ENCODE assay signal across 23 mouse cellular contexts in the genomic region with DNA sequence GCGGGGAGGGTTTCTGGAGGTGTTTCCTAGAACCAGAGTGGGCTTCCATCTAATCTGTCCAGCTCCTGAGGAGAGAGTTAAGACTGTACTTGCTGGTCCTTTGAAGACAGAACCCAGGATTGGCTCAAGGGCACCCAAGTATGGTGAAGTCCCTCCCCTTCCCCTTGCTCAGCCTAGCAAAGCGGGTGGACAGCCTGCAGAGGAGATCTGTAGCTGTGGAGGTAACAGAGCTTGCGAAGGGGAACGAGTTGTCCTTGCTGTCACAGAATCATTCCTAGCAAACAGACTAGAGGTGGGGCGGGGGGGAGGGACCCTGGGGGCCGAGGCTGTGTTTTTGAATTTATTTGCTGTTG. TPM values are rescaled to one million over a fixed set of nuclear protein-coding genes. Genes with fewer than 3 reads are reported as not detected.
DNase-seq lines count a peak whose midpoint lies in the region; ATAC-seq and TF ChIP-seq lines count a peak whose summit lies in the region.
"Had no signal": no experiment of that assay in that cellular context is flagged by ENCODE, and none has a peak within 500 bp of the region (broad histone marks: within the 10 kb centered on the region; RNA-seq: fewer than 3 reads in every experiment).

No protein-coding gene starts in this region.

- no peak for TF ChIP-seq EP300 in liver, postnatal 0 days (IDR thresholded peaks at IDR 0.05; ENCODE audit: low read depth)

- no peaks in the 10 kb centered on the region for H3K27me3 ChIP-seq in liver, embryonic 15.5 days
- no peaks in the 10 kb centered on the region for H3K27me3 ChIP-seq in liver, postnatal 0 days (ENCODE audit: insufficient read depth, low read length)
- no peaks in the 10 kb centered on the region; the same call in 1 of the 2 replicates for H3K27me3 ChIP-seq in thymus, adult 2 months (ENCODE audit: control insufficient read depth, insufficient read depth, low read length)

- no peak overlapping the region for H3K27ac ChIP-seq in liver, embryonic 15.5 days (replicated peaks)
- H3K27ac ChIP-seq in liver, postnatal 0 days (ENCODE audit: low read depth): no peak overlapping the region
- H3K27ac ChIP-seq in bone marrow macrophage, adult 2 months (ENCODE audit: insufficient read depth, low read depth, low read length): peak overlapping the region; percentile 91
- no peak overlapping the region for H3K27ac ChIP-seq in thymus, adult 2 months (ENCODE audit: control insufficient read depth, insufficient read depth, low read length)
- H3K27ac ChIP-seq: embryonic facial prominence, embryonic 12.5 days; forebrain, embryonic 12.5 days; heart, adult 2 months; heart, embryonic 15.5 days had no signal

- no peaks in the 10 kb centered on the region for H3K9me3 ChIP-seq in liver, embryonic 15.5 days (replicated peaks)
- no peaks in the 10 kb centered on the region for H3K9me3 ChIP-seq in liver, postnatal 0 days (ENCODE audit: low read length)
- H3K9me3 ChIP-seq: embryonic facial prominence, embryonic 12.5 days; forebrain, embryonic 12.5 days; G1E; heart, embryonic 15.5 days had no signal

- no peak overlapping the region for H3K9ac ChIP-seq in liver, embryonic 15.5 days
- H3K9ac ChIP-seq in liver, postnatal 0 days (replicated peaks): no peak overlapping the region; the same call in 1 of the 2 replicates
- H3K9ac ChIP-seq: embryonic facial prominence, embryonic 12.5 days; forebrain, embryonic 12.5 days; forebrain, postnatal 0 days; heart, embryonic 15.5 days had no signal

- no peak overlapping the region for H3K4me3 ChIP-seq in liver, embryonic 15.5 days (replicated peaks)
- no peak overlapping the region for H3K4me3 ChIP-seq in liver, postnatal 0 days (ENCODE audit: low read depth, low read length)
- peak overlapping the region; percentile 57 for H3K4me3 ChIP-seq in bone marrow macrophage, adult 2 months (ENCODE audit: insufficient read depth, low read length)
- H3K4me3 ChIP-seq in thymus, adult 2 months (ENCODE audit: control insufficient read depth, insufficient read depth, low read length): no peak overlapping the region
- H3K4me3 ChIP-seq: embryonic facial prominence, embryonic 12.5 days; forebrain, embryonic 12.5 days; heart, adult 2 months; heart, embryonic 15.5 days had no signal

- no peaks in the 10 kb centered on the region; the same call in 1 of the 2 replicates for H3K4me1 ChIP-seq in liver, embryonic 15.5 days (replicated peaks)
- H3K4me1 ChIP-seq in liver, postnatal 0 days (ENCODE audit: insufficient read depth): peaks cover 9% of the 10 kb centered on the region
- peaks cover 65% of the 10 kb centered on the region for H3K4me1 ChIP-seq in bone marrow macrophage, adult 2 months (ENCODE audit: control insufficient read depth, insufficient read depth, low read length)
- H3K4me1 ChIP-seq in thymus, adult 2 months (replicated peaks; ENCODE audit: control insufficient read depth, insufficient read depth, low read length): no peaks in the 10 kb centered on the region
- H3K4me1 ChIP-seq: forebrain, embryonic 12.5 days; heart, embryonic 15.5 days had no signal

- 0 out of 2 replicates have a peak overlapping the region, but pooled peaks have one; percentile 3 for H3K4me2 ChIP-seq in liver, embryonic 15.5 days
- no peak overlapping the region for H3K4me2 ChIP-seq in liver, postnatal 0 days (ENCODE audit: low read depth, low read length)
- H3K4me2 ChIP-seq: embryonic facial prominence, embryonic 12.5 days; forebrain, embryonic 12.5 days; heart, embryonic 11.5 days; heart, embryonic 15.5 days had no signal

- WGBS in liver, embryonic 15.5 days (ENCODE audit: insufficient replicate concordance): 39% methylated on average over 6 of the region's 6 CpGs
- WGBS in liver, postnatal 0 days (ENCODE audit: insufficient replicate concordance): 59% methylated on average over 6 of the region's 6 CpGs
- WGBS in thymus, adult 2 months: 81% methylated on average over 6 of the region's 6 CpGs

- ATAC-seq in liver, embryonic 15.5 days (ENCODE audit: insufficient read depth): no peak
- no peak for ATAC-seq in liver, postnatal 0 days
- ATAC-seq in monocyte, adult 5-6 weeks (replicated peaks; ENCODE audit: insufficient number of reproducible peaks, low FRiP score, low TSS enrichment, poor library complexity, severe bottlenecking): no peak
- ATAC-seq: forebrain, postnatal 0 days; hindbrain, embryonic 16.5 days had no signal

- TF ChIP-seq POLR2A in bone marrow macrophage, adult 2 months (IDR thresholded peaks at IDR 0.05; ENCODE audit: borderline replicate concordance, low read depth, low read length): no peak
- TF ChIP-seq POLR2A in thymus, adult 2 months (IDR thresholded peaks at IDR 0.05; ENCODE audit: control insufficient read depth, extremely low read depth, insufficient read depth, low read length, poor library complexity): no peak

- peak; percentile 21 for DNase-seq in kidney, adult 11 months
- DNase-seq in kidney, postnatal 36 days: no peak
- no peak for DNase-seq in liver, postnatal 0 days
- DNase-seq in kidney, postnatal 14 days: peak; percentile 25
- no peak for DNase-seq in thymus, adult 2 months
- DNase-seq: adrenal gland, adult 8-10 months; adrenal gland, postnatal 36 days; cerebellum, adult 11-12 months; cerebellum, adult 9-10 months; forebrain, postnatal 0 days; gastrocnemius, postnatal 14 days; heart, adult 2 months; heart, postnatal 14 days had no signal

- TF ChIP-seq CTCF in liver, postnatal 0 days (IDR thresholded peaks at IDR 0.05; ENCODE audit: low read depth): no peak
- TF ChIP-seq CTCF in bone marrow macrophage, adult 2 months (IDR thresholded peaks at IDR 0.05; ENCODE audit: low read depth, low read length): no peak
- TF ChIP-seq CTCF in thymus, adult 2 months (IDR thresholded peaks at IDR 0.05; ENCODE audit: borderline replicate concordance, control insufficient read depth, extremely low read depth, insufficient read depth, low read length, poor library complexity): no peak

- no peaks in the 10 kb centered on the region for H3K36me3 ChIP-seq in liver, embryonic 15.5 days (replicated peaks)
- 0 out of 2 replicates have a peak, but pooled peaks cover 2% of the 10 kb centered on the region for H3K36me3 ChIP-seq in liver, postnatal 0 days (replicated peaks; ENCODE audit: insufficient read depth, low read length)
- no peaks in the 10 kb centered on the region for H3K36me3 ChIP-seq in thymus, adult 2 months (ENCODE audit: control insufficient read depth, insufficient read depth, low read length)
- H3K36me3 ChIP-seq: embryonic facial prominence, embryonic 12.5 days; forebrain, embryonic 12.5 days; heart, embryonic 15.5 days had no signal

RNA-seq across cellular contexts. Expression of gene Slc6a12, which starts 0.9 kb away (rescaled TPM):
- polyA plus RNA-seq in liver, embryonic 15.5 days (2015; fragmentation: Nextera tagmentation; extraction: Ambion mirVana): 2.5 and 2.9 TPM in 2 replicates
- polyA plus RNA-seq in liver, postnatal 0 days (2015; fragmentation: Nextera tagmentation; extraction: Ambion mirVana): 23.6 and 25.8 TPM in 2 replicates
- 20.5 and 25.7 TPM in 2 replicates for polyA plus RNA-seq in bone marrow macrophage, adult 2 months (2012; ENCODE audit: insufficient read depth, insufficient read length, missing spikeins)
- 0.43 and 0.70 TPM in 2 replicates for polyA plus RNA-seq in thymus, adult 2 months (2012; rRNA removed)
- 7.1 to 8.9 TPM (median 7.4 TPM) in 3 replicates for total RNA-seq in monocyte, adult 5-6 weeks (2017)
- total RNA-seq: G1E; heart, adult 2 months; heart, postnatal 14 days had no signal
- polyA plus RNA-seq: embryonic facial prominence, embryonic 12.5 days; G1E; heart, embryonic 15.5 days; hindbrain, embryonic 11.5 days had no signal

RNA-seq across cellular contexts. Expression of gene Slc6a13, which starts 43.7 kb away (rescaled TPM):
- polyA plus RNA-seq in liver, embryonic 15.5 days (2015; fragmentation: Nextera tagmentation; extraction: Ambion mirVana): 34.1 and 39.1 TPM in 2 replicates
- polyA plus RNA-seq in liver, postnatal 0 days (2015; fragmentation: Nextera tagmentation; extraction: Ambion mirVana): 77.9 and 84.7 TPM in 2 replicates
- polyA plus RNA-seq in bone marrow macrophage, adult 2 months (2012; ENCODE audit: insufficient read depth, insufficient read length, missing spikeins): 1.1 and 1.3 TPM in 2 replicates
- 1.9 and 2.4 TPM in 2 replicates for polyA plus RNA-seq in thymus, adult 2 months (2012; rRNA removed)
- 0.53 to 3.7 TPM (median 0.87 TPM) in 3 replicates for total RNA-seq in monocyte, adult 5-6 weeks (2017)

Comparison
In these comparisons a context has a peak if more than half of its experiments do, and no peak if none do; other contexts are left out.
1. DNase-seq: peak in kidney, adult 11 months (single experiment) and kidney, postnatal 14 days (single experiment); none in kidney, postnatal 36 days (0 of 2), liver, postnatal 0 days (single experiment) and thymus, adult 2 months (single experiment).
2. RNA of gene Slc6a13, which starts 43.7 kb away (polyA plus RNA-seq): 77.9 to 84.7 TPM in liver, postnatal 0 days and 34.1 to 39.1 TPM in liver, embryonic 15.5 days; 1.9 to 2.4 TPM in thymus, adult 2 months and 1.1 to 1.3 TPM in bone marrow macrophage, adult 2 months; every median in the first group is over 10 times any median in the second.